Mouse (Mus musculus) CH12.LX (cell line): ENCODE results near the gene Lingo3. TPM values are rescaled to one million over a fixed set of nuclear protein-coding genes. Genes with fewer than 3 reads are reported as not detected.

Source experiments
- DNase-seq: peaks from one replicate; pipeline ENCODE4 v3.0.0-alpha.2; 2013; ENCODE audit errors: extremely low read depth
- H3K27ac ChIP-seq: 2 replicates; pipeline ENCODE4 v1.5.1; 2012; ENCODE audit warnings: low read depth, mild to moderate bottlenecking, control low read depth, moderate library complexity; ENCODE audit not compliant: insufficient read depth
- H3K27me3 ChIP-seq: replicated peaks from 2 replicates; pipeline ENCODE3; 2012; ENCODE audit warnings: inconsistent platforms
- H3K36me3 ChIP-seq, 2 experiments: replicated peaks in 1 of 2; 2 replicates each; pipeline versions ENCODE3 to v1.6.1; 2012; ENCODE audit warnings: inconsistent platforms in 1 of 2, low read length in 1 of 2, mild to moderate bottlenecking in 1 of 2, mixed read lengths in 1 of 2, moderate library complexity in 1 of 2; ENCODE audit not compliant: control insufficient read depth in 1 of 2, insufficient read depth in 1 of 2
- H3K4me1 ChIP-seq, 2 experiments: 2 replicates each; pipeline ENCODE4 v1.6.1; 2012; ENCODE audit warnings: inconsistent platforms in 1 of 2, moderate library complexity in 1 of 2; ENCODE audit not compliant: insufficient read depth in 2 of 2, control insufficient read depth in 1 of 2
- H3K4me2 ChIP-seq: 2 replicates; pipeline ENCODE4 v1.6.1; 2012; ENCODE audit warnings: low read depth, mild to moderate bottlenecking, control low read depth; ENCODE audit not compliant: poor library complexity, insufficient read depth, severe bottlenecking
- H3K4me3 ChIP-seq, 3 experiments: fragments of 150-350 bp in 1 of 3; sonication (generic) in 1 of 3; replicated peaks in 1 of 3; 2 replicates each; pipeline versions ENCODE3 to v1.5.1; 2011 to 2012; ENCODE audit warnings: low read depth in 2 of 3, low read length in 2 of 3, mild to moderate bottlenecking in 2 of 3, moderate library complexity in 2 of 3, control low read depth in 1 of 3, improper control_type of control experiment in 1 of 3, inconsistent platforms in 1 of 3, mixed read lengths in 1 of 3; ENCODE audit not compliant: poor library complexity in 1 of 3
- H3K79me2 ChIP-seq: replicated peaks from 2 replicates; pipeline ENCODE4 v1.6.1; 2012; ENCODE audit warnings: mild to moderate bottlenecking, moderate library complexity; ENCODE audit not compliant: control insufficient read depth, poor library complexity, insufficient read depth, severe bottlenecking; ENCODE audit errors: extremely low read depth
- H3K9ac ChIP-seq: 2 replicates; pipeline ENCODE4 v1.6.1; 2012; ENCODE audit warnings: low read depth, mild to moderate bottlenecking, control low read depth, moderate library complexity; ENCODE audit not compliant: insufficient read depth
- H3K9me3 ChIP-seq: replicated peaks from 2 replicates; pipeline ENCODE3; 2012; ENCODE audit warnings: low read length, inconsistent platforms, mixed read lengths
- CHD2 ChIP-seq: IDR thresholded peaks from 2 replicates; pipeline ENCODE4 v1.6.1; 2011; ENCODE audit warnings: low read length, improper control_type of control experiment
- CTCF ChIP-seq, 2 experiments: IDR thresholded peaks in 1 of 2; conservative IDR thresholded peaks in 1 of 2; 2 replicates each; pipeline ENCODE4 v1.5.1; 2011 to 2012; ENCODE audit warnings: low read depth in 2 of 2, low read length in 2 of 2, improper control_type of control experiment in 1 of 2, inconsistent platforms in 1 of 2, mild to moderate bottlenecking in 1 of 2, moderate library complexity in 1 of 2
- E2F4 ChIP-seq: IDR thresholded peaks from 2 replicates; pipeline ENCODE4 v1.6.1; 2011; ENCODE audit warnings: low read depth, low read length, improper control_type of control experiment; ENCODE audit not compliant: insufficient replicate concordance
- GABPA ChIP-seq: IDR thresholded peaks from 2 replicates; pipeline ENCODE4 v1.6.1; 2012; ENCODE audit warnings: low read depth, low read length, improper control_type of control experiment, inconsistent platforms; ENCODE audit not compliant: insufficient replicate concordance
- HCFC1 ChIP-seq: IDR thresholded peaks from 2 replicates; pipeline ENCODE4 v1.6.1; 2012; ENCODE audit warnings: low read depth, mild to moderate bottlenecking, inconsistent platforms, low read length, improper control_type of control experiment
- JUND ChIP-seq: conservative IDR thresholded peaks from 2 replicates; pipeline ENCODE4 v1.6.1; 2011; ENCODE audit warnings: low read depth, low read length, improper control_type of control experiment
- MAFK ChIP-seq: IDR thresholded peaks from 2 replicates; pipeline ENCODE4 v1.6.1; 2011; ENCODE audit warnings: low read length, improper control_type of control experiment; ENCODE audit not compliant: insufficient replicate concordance
- MAX ChIP-seq: IDR thresholded peaks from 2 replicates; pipeline ENCODE4 v1.6.1; 2011; ENCODE audit warnings: low read length, improper control_type of control experiment
- MAZ ChIP-seq: IDR thresholded peaks from 2 replicates; pipeline ENCODE4 v1.6.1; 2012; ENCODE audit warnings: low read depth, mild to moderate bottlenecking, inconsistent platforms, low read length, improper control_type of control experiment, moderate library complexity
- POLR2A ChIP-seq: IDR thresholded peaks from 2 replicates; pipeline ENCODE4 v1.6.1; 2011; ENCODE audit warnings: low read depth, mild to moderate bottlenecking, improper control_type of control experiment, low read length
- RCOR1 ChIP-seq: conservative IDR thresholded peaks from 2 replicates; pipeline ENCODE4 v1.6.1; 2012; ENCODE audit warnings: low read depth, mild to moderate bottlenecking, inconsistent platforms, low read length, improper control_type of control experiment
- SMC3 ChIP-seq: IDR thresholded peaks from 2 replicates; pipeline ENCODE4 v1.6.1; 2011; ENCODE audit warnings: low read depth, low read length, improper control_type of control experiment
- TCF12 ChIP-seq: IDR thresholded peaks from 2 replicates; pipeline ENCODE4 v1.6.1; 2014; ENCODE audit warnings: low read depth, mild to moderate bottlenecking, inconsistent platforms, low read length, improper control_type of control experiment
- USF1 ChIP-seq: IDR thresholded peaks from 2 replicates; pipeline ENCODE4 v1.6.1; 2014; ENCODE audit warnings: low read depth, mild to moderate bottlenecking, inconsistent platforms, low read length, improper control_type of control experiment
- ZC3H11A ChIP-seq: IDR thresholded peaks from 2 replicates; pipeline ENCODE4 v1.6.1; 2012; ENCODE audit warnings: low read depth, mild to moderate bottlenecking, inconsistent platforms, low read length, improper control_type of control experiment
- ZKSCAN1 ChIP-seq: IDR thresholded peaks from 2 replicates; pipeline ENCODE4 v1.6.1; 2012; ENCODE audit warnings: low read depth, inconsistent platforms, low read length, improper control_type of control experiment, borderline replicate concordance
- dilution Hi-C: fragments of 300-500 bp; cut with MboI; formaldehyde crosslinking; loops from 2 replicates; pipeline ENCODE4 v1.14.3; 2020; ENCODE audit warnings: low sequenced_read_pairs; ENCODE audit not compliant: extremely low pct_unique_long_range_greater_than_20kb, extremely low pct_ligation_motif_present
- in situ Hi-C: fragments of 300-500 bp; cut with MboI; formaldehyde crosslinking; loops from 3 replicates; pipeline ENCODE4 v1.14.3; 2019; ENCODE audit warnings: low sequenced_read_pairs, low pct_ligation_motif_present, low pct_unique_long_range_greater_than_20kb, mixed read lengths
- polyA plus RNA-seq: library from polyadenylated mRNA; unstranded; fragments of >175 nt; gene quantifications from 2 replicates; pipeline ENCODE4 v1.2.1, GENCODE M21; 2012; ENCODE audit warnings: low read depth; ENCODE audit not compliant: insufficient read length
- total RNA-seq, 2 experiments: library from RNA; depleted of rRNA; stranded (reverse); fragments of 300-350 nt in 1 of 2; fragments of >200 nt in 1 of 2; gene quantifications; 2 replicates each; pipeline ENCODE4 v1.2.3; 2012 to 2014

The Lingo3 gene
- total and polyA plus RNA-seq, 3 experiments: 0.21 TPM; not detected in 2

GRCm38 (mm10) chr10:80790761-80791404 is 53.0 kb downstream of the Lingo3 start:
- H3K9me3 ChIP-seq: no peaks in the 10 kb centered on the region
- H3K27ac ChIP-seq: no peak overlapping the region
- no peak overlapping the region for H3K4me2 ChIP-seq
- in situ Hi-C loops: no loop called here
- dilution Hi-C loops: no loop called here
- H3K27me3 ChIP-seq: no peaks in the 10 kb centered on the region
- H3K9ac ChIP-seq: no peak overlapping the region
- no peak for DNase-seq
- TF ChIP-seq MAZ (no peak), ZC3H11A (no peak), HCFC1 (no peak), CTCF (conservative IDR thresholded peaks at IDR 0.05 in 1 of 2, IDR thresholded peaks at IDR 0.05 in 1 of 2; ENCODE audit: low read depth in 2 of 2, low read length in 2 of 2) (no peak)
- peaks cover 94 to 98% of the 10 kb centered on the region in 2 experiments for H3K36me3 ChIP-seq
- peaks cover 0 to 3% of the 10 kb centered on the region in 2 experiments; a peak in 2 of 4 replicates for H3K4me1 ChIP-seq
- no peak overlapping the region for H3K4me3 ChIP-seq
- H3K79me2 ChIP-seq: no peaks in the 10 kb centered on the region

- Histone ChIP-seq H3K4me1 (no peaks in the 10 kb centered on the region), H3K4me3 (no peak overlapping the region), H3K9me3 (no peaks in the 10 kb centered on the region), H3K27me3 (no peaks in the 10 kb centered on the region), H3K36me3 (peaks cover 98 to 99% of the 10 kb centered on the region in 2 experiments), H3K79me2 (no peaks in the 10 kb centered on the region), H3K9ac (no peak overlapping the region), H3K27ac (no peak overlapping the region), H3K4me2 (no peak overlapping the region)
- DNase-seq: no peak
- dilution Hi-C loops (no loop called here), in situ Hi-C loops (no loop called here)
- TF ChIP-seq POLR2A: no peak
- TF ChIP-seq SMC3: no peak
- TF ChIP-seq ZKSCAN1: no peak
- no peak for TF ChIP-seq TCF12
- TF ChIP-seq MAFK: no peak
- TF ChIP-seq MAX: no peak
- no peak for TF ChIP-seq GABPA
- TF ChIP-seq USF1: no peak
- no peak for TF ChIP-seq MAZ
- TF ChIP-seq JUND: no peak
- TF ChIP-seq RCOR1: no peak
- no peak for TF ChIP-seq CHD2
- no peak for TF ChIP-seq E2F4
- TF ChIP-seq, all 38 proteins: peak for 0
Measured at GRCm38 (mm10) chr10:80787517-80787916, 56.3 kb downstream of the Lingo3 start.
